Mouse (Mus musculus) adipocyte (in vitro differentiated cells): Measurements from ENCODE around the gene Cks1brt.
"Not testable (repeated sequence)": the region's sequence is repeated elsewhere in the genome, so short reads cannot be mapped to it uniquely, and the experiment has no call there.

Source experiments
- DNase-seq: peaks from one replicate; pipeline ENCODE4 v3.0.0-alpha.2; 2016; ENCODE audit warnings: low spot score

The Cks1brt gene

GRCm38 (mm10) chr8:85151624-85152023 lies at the start of gene Cks1brt:
Gene Cks1brt (plus strand): TSS chr8:85151924.
- peak; percentile 2 for DNase-seq

- DNase-seq, result no peak
Measured at GRCm38 (mm10) chr8:85113241-85113640, 38.5 kb upstream of the Cks1brt start.

DNA sequence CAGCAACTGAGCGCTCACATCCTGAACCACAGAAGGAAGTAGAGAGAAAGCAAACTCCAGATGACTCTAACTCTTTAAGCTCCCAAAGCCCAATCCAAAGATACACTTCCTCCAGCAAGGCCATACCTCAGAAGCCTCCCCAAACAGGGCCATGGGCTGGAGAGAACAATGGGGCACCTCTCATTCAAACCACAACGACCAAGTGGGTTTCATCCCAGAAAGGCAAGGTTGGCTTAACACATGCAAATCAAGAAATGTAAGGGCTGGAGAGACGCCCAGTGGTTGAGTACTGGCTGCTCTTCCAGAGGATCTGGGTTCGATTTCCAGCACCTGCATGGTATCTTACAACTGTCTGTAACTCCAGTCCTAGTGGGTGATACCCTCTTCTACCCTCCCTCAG lies 36.2 kb upstream of the Cks1brt start:
- no peak for DNase-seq

- DNase-seq, result no peak
Measured at GRCm38 (mm10) chr8:85116984-85117383, 34.7 kb upstream of the Cks1brt start.

GRCm38 (mm10) chr8:85119052-85119981 lies 32.4 kb upstream of the Cks1brt start:
- peak; percentile 86 for DNase-seq

DNA sequence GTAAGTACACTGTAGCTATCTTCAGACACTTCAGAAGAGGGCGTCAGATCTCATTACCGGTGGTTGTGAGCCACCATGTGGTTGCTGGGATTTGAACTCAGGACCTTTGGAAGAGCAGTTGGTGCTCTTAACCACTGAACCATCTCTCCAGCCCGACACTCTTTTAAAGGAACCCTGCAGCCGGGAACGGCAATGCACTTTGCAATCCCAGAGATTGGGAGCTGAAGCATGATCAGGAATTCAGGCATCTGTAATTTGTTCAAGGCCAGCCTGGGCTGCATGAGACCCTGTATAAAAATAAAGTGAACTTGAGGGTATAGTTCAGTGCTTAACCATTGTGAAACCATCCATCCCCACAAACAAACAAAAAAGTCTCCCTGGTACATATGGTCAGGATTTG lies 31.5 kb upstream of the Cks1brt start:
- DNase-seq, result not testable (repeated sequence)

DNA sequence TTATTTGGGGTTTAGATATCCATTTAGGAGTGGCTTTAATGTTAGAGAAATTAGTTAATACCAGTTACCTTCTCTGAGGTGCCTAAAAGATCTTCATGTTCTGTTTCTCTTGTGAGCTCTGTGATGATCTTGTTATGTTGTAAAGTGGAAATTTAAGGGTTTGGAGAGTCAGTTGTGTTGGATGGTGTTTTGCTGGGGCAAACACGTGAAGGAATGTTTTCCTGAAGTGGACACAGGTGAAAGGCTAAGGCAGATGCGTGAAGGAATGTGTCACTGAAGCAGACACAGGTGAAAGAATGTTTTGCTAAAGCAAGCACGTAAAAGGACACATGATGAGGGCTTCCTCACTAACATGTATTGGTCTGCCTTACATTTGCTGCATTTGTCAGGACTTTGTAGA lies 28.7 kb upstream of the Cks1brt start, which contains the start of gene Zfp791:
TSS of gene Zfp791 (minus strand) at position 101 of the 400 bp plus-strand sequence.
- DNase-seq, result no peak

GRCm38 (mm10) chr8:85123691-85124090 lies 28.0 kb upstream of the Cks1brt start:
- DNase-seq, result no peak

DNA sequence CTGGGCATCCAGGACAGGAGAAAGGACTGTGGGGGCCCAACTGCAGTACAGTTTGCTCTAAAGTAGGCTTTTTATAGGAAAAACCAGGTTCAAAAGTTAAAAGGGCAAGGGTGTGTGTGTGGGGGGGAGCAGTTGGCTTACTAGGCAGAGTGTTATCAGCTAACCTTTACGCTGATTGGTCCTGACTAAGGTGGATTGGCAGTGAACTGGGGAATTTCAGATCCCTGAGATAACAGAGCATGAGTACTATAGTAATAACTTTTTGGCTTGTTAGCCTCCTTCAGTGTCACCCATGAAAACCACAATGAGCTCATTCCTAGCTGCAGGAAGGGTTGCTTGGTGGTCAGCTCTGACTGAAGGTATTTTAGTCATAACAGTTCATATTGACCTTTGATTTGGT lies 19.4 kb upstream of the Cks1brt start:
- no peak for DNase-seq

- DNase-seq, result not testable (repeated sequence)
Measured at GRCm38 (mm10) chr8:85135690-85136089, 16.0 kb upstream of the Cks1brt start.

- peak; percentile 2 for DNase-seq
Measured at GRCm38 (mm10) chr8:85142516-85142915, 9.2 kb upstream of the Cks1brt start.

DNA sequence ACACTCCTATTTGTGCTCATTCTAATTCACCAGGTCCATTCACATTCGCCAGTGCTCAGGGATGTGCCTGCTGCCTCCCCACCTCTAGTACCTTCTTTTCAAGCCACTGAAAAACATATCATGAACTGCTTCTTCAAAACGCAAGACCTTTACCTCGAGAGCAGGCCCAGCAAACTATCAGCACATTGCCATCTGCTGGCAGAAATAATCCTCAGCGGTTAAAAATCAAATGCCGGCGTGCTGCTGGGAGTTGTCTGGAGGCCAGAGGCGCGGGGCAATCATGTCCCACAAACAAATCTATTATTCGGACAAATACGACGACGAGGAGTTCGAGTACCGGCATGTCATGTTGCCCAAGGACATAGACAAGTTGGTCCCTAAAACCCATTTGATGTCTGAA lies 19.6 kb downstream of the Cks1brt start:
- peak; percentile 86 for DNase-seq

DNA sequence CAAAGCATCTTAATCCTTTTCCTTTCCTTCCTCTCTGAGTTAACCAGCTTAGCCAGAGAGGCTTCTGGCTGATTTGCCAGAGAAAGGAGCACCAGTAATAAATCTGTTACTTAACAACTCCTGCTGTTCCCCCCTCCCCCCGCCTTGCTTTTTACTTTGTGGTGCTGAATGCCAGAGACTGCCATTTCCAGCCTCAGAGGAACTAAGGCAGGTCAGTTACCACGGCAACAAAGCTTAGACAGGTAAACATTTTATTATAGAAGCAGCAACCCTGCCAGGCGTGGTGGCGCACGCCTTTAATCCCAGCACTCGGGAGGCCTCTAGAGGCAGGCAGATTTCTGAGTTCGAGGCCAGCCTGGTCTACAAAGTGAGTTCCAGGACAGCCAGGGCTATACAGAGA lies 24.2 kb downstream of the Cks1brt start:
- DNase-seq, result no peak

GRCm38 (mm10) chr8:85192346-85192745 lies 40.6 kb downstream of the Cks1brt start:
- DNase-seq, result peak; percentile 89

GRCm38 (mm10) chr8:85220220-85220619 lies 68.5 kb downstream of the Cks1brt start:
- no peak for DNase-seq

- DNase-seq, result peak; percentile 31
Measured at GRCm38 (mm10) chr8:85220992-85221391, 69.3 kb downstream of the Cks1brt start.
